Mouse (Mus musculus) thymus, postnatal 4 days (tissue): ENCODE measurements around the gene Serpina3g.
"Not testable (repeated sequence)": the region's sequence is repeated elsewhere in the genome, so short reads cannot be mapped to it uniquely, and the experiment has no call there.

Source experiments
- DNase-seq: peaks from one replicate; pipeline ENCODE4 v3.0.0; 2021

The Serpina3g gene

GRCm38 (mm10) chr12:104235915-104236314 is at the start of gene Serpina3g:
Gene Serpina3g, plus strand, starts transcription at chr12:104236245.
- DNase-seq, result no peak

GRCm38 (mm10) chr12:104189246-104189645 is 46.8 kb upstream of the Serpina3g start:
- no peak for DNase-seq

- no peak for DNase-seq
These were observed 45.2 kb upstream of the Serpina3g start for GRCm38 (mm10) chr12:104190852-104191251.

- DNase-seq, result no peak
These were observed 26.9 kb upstream of the Serpina3g start for GRCm38 (mm10) chr12:104209149-104209548.

GRCm38 (mm10) chr12:104209802-104210201 is 26.2 kb upstream of the Serpina3g start:
- no peak for DNase-seq

- DNase-seq, result no peak
These were observed 22.2 kb upstream of the Serpina3g start for GRCm38 (mm10) chr12:104213689-104214444.

GRCm38 (mm10) chr12:104214445-104214753 is 21.6 kb upstream of the Serpina3g start, which contains the start of gene Serpina3f:
Gene Serpina3f, plus strand, starts transcription at chr12:104214544.
- no peak for DNase-seq

- no peak for DNase-seq
These were observed 20.8 kb upstream of the Serpina3g start for GRCm38 (mm10) chr12:104215249-104215648.

- DNase-seq, result no peak
These were observed 14.4 kb upstream of the Serpina3g start for GRCm38 (mm10) chr12:104221616-104222015.

- no peak for DNase-seq
These were observed 12.4 kb upstream of the Serpina3g start for GRCm38 (mm10) chr12:104223690-104224089.

- DNase-seq, result no peak
These were observed 11.3 kb upstream of the Serpina3g start for GRCm38 (mm10) chr12:104224598-104225300.

- DNase-seq, result no peak
These were observed 5.3 kb upstream of the Serpina3g start for GRCm38 (mm10) chr12:104230762-104231161.

- not testable (repeated sequence) for DNase-seq
These were observed 2.0 kb downstream of the Serpina3g start for GRCm38 (mm10) chr12:104238048-104238447.

GRCm38 (mm10) chr12:104243307-104243706 is 7.3 kb downstream of the Serpina3g start:
- no peak for DNase-seq

- no peak for DNase-seq
These were observed 9.0 kb downstream of the Serpina3g start for GRCm38 (mm10) chr12:104245092-104245491.

- no peak for DNase-seq
These were observed 9.6 kb downstream of the Serpina3g start for GRCm38 (mm10) chr12:104245595-104245994.

GRCm38 (mm10) chr12:104247553-104248002 is 11.5 kb downstream of the Serpina3g start:
- DNase-seq, result no peak

- DNase-seq, result no peak
These were observed 12.2 kb downstream of the Serpina3g start for GRCm38 (mm10) chr12:104248231-104248630.

GRCm38 (mm10) chr12:104261041-104261440 is 25.0 kb downstream of the Serpina3g start:
- DNase-seq, result no peak

GRCm38 (mm10) chr12:104262863-104263262 is 26.8 kb downstream of the Serpina3g start, which contains the start of gene Serpina3i:
Gene Serpina3i, plus strand, starts transcription at chr12:104263122.
- DNase-seq, result no peak

GRCm38 (mm10) chr12:104266374-104266773 is 30.3 kb downstream of the Serpina3g start:
- DNase-seq, result no peak

- no peak for DNase-seq
These were observed 42.4 kb downstream of the Serpina3g start for GRCm38 (mm10) chr12:104278216-104279055.

- no peak for DNase-seq
These were observed 43.0 kb downstream of the Serpina3g start for GRCm38 (mm10) chr12:104279056-104279435.
